Mouse (Mus musculus) midbrain, embryonic 15.5 days (tissue): ENCODE data around the gene Far2. TPM values are rescaled to one million over a fixed set of nuclear protein-coding genes. Genes with fewer than 3 reads are reported as not detected.

Experiments
- ATAC-seq: fragments of 200-750 bp; cut with Nextera tagmentation; replicated peaks from 2 replicates; pipeline ENCODE4 v1.8.0; 2017; ENCODE audit warnings: moderate TSS enrichment
- H3K27ac ChIP-seq: fragments of 300-500 bp; sonication (generic); 2 replicates; pipeline ENCODE4 v1.5.1; 2015; ENCODE audit warnings: mild to moderate bottlenecking, inconsistent platforms
- H3K27me3 ChIP-seq: fragments of 300-500 bp; sonication (generic); replicated peaks from 2 replicates; pipeline ENCODE4 v1.6.1; 2015; ENCODE audit warnings: inconsistent platforms
- H3K36me3 ChIP-seq: fragments of 300-500 bp; sonication (generic); replicated peaks from 2 replicates; pipeline ENCODE4 v1.6.1; 2015; ENCODE audit warnings: inconsistent platforms
- H3K4me1 ChIP-seq: fragments of 300-500 bp; sonication (generic); 2 replicates; pipeline ENCODE4 v1.6.1; 2015; ENCODE audit warnings: inconsistent platforms
- H3K4me2 ChIP-seq: fragments of 300-500 bp; sonication (generic); 2 replicates; pipeline ENCODE4 v1.6.1; 2015; ENCODE audit warnings: inconsistent platforms, mild to moderate bottlenecking, moderate library complexity
- H3K4me3 ChIP-seq: fragments of 300-500 bp; sonication (generic); 2 replicates; pipeline ENCODE4 v1.5.1; 2015; ENCODE audit warnings: mild to moderate bottlenecking, inconsistent platforms
- H3K9ac ChIP-seq: fragments of 300-500 bp; sonication (generic); 2 replicates; pipeline ENCODE4 v1.6.1; 2015; ENCODE audit warnings: mild to moderate bottlenecking, inconsistent platforms
- H3K9me3 ChIP-seq: fragments of 300-500 bp; sonication (generic); 2 replicates; pipeline ENCODE4 v1.6.1; 2016; ENCODE audit warnings: inconsistent platforms
- WGBS: fragments of 180-500 bp; shearing (Covaris S2); methylation state at CpG from one replicate; pipeline ENCODE4 v1.1.7; 2015; ENCODE audit warnings: mixed read lengths; 5-methylcytosine and 5-hydroxymethylcytosine counted together
- polyA plus RNA-seq: library from polyadenylated mRNA; unstranded; fragments of >200 nt; fragmentation: Nextera tagmentation; extraction: Ambion mirVana; gene quantifications from 2 replicates; pipeline ENCODE4 v1.2.1, GENCODE M21; 2015

Gene Far2
- polyA plus RNA-seq = 23.9 and 24.7 TPM in 2 replicates

DNA sequence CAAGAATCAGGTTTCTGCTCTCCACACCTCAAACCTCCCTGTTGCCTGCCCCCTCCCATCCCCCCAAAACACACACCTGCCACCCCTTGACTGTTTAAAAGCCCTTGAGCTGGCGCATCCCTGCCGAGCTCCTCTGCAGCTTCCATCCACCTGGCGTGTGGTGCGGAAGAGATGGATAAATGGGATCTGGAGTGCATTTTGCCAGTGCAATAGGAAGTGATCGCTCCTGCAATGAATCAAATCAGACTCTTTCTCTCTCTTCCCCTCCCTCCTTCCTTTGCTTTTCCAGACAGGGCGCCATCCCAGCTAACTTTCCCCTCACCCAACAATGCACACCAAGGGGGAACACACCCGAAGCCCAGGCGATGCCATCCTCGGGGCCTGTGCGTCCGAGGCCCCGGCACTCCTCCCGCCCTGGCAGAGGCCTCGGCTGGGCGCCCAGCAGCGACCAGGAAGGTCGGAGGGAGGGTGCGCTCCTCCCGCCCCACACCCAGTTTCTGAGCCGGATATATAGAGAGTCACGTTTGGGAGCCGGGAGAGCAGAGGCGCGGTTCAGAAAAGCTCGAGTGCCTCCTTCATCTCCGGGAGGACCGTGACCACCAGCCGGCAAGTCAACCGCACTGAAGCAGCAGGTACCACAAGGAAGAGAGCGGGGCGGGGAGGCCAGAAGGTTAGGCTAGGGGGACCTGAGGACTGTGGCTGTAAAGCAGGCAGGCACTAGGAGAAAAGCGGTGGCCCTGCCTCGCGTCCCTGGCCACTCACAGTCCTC is at the start of gene Far2:
Gene Far2 (plus strand): TSS at position 379 of the 769 bp plus-strand sequence.
- WGBS = 3% methylated on average over 34 of the region's 34 CpGs
- Histone ChIP-seq H3K27ac (peak within 1 kb of the TSS; percentile 75), H3K4me1 (peaks cover 7% of the 10 kb centered on the region; the same call in 1 of the 2 replicates), H3K9me3 (no peaks in the 10 kb centered on the region), H3K36me3 (no peaks in the 10 kb centered on the region), H3K27me3 (no peaks in the 10 kb centered on the region), H3K4me2 (peak within 1 kb of the TSS; percentile 58), H3K4me3 (peak within 1 kb of the TSS; percentile 44), H3K9ac (peak within 1 kb of the TSS; percentile 49)
- ATAC-seq = peak; percentile 91

DNA sequence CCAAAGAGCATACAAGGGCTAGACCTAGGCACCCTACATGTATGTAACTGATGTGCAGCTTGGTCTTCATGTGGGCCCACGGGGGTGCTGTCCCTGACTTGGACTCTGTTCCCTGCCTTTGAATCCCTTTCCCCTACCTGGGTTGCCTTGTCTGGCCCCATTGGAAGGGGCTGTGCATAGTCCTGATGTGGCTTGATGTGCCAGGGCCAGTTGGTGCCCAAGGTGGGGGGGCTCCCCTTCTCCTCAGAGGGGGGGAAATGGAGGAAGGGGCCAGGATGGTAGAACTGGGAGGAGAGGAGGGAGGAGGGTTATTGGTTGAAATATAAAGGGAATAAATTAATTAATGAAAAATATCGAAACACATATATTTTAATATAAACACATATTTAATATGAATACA is 46.6 kb upstream of the Far2 start:
- Histone ChIP-seq H3K4me1 (no peaks in the 10 kb centered on the region), H3K27ac (no peak overlapping the region), H3K9me3 (no peaks in the 10 kb centered on the region), H3K4me3 (no peak overlapping the region), H3K9ac (no peak overlapping the region), H3K27me3 (no peaks in the 10 kb centered on the region), H3K4me2 (no peak overlapping the region), H3K36me3 (no peaks in the 10 kb centered on the region)
- WGBS = 87% methylated on average over 2 of the region's 2 CpGs
- ATAC-seq = no peak

DNA sequence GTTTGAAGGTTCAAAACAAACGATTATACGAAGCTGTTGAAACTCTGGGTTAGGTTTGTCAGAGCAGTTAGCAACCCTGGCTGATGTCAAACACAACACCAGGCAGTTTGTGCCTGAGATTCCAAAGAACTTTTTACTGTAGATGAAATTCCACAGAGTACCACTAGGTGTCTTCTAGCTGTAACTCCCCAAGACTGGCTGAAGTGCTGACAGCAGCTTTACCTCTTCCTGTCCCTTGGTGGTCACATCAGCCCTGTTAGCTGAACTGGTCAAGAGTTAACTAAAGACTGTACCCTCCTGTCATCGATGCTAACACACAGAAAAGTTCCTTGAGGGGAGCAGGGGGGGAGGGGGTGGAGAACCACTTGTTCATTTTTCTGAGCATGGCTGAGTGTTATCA is 46.0 kb upstream of the Far2 start:
- Histone ChIP-seq H3K27me3 (no peaks in the 10 kb centered on the region), H3K4me2 (no peak overlapping the region), H3K4me1 (no peaks in the 10 kb centered on the region), H3K36me3 (no peaks in the 10 kb centered on the region), H3K9me3 (no peaks in the 10 kb centered on the region), H3K27ac (no peak overlapping the region), H3K4me3 (no peak overlapping the region), H3K9ac (no peak overlapping the region)
- 0 out of 2 replicates have a peak, but pooled peaks have one; percentile 54 for ATAC-seq
- WGBS = 48% methylated on average over 3 of the region's 3 CpGs

DNA sequence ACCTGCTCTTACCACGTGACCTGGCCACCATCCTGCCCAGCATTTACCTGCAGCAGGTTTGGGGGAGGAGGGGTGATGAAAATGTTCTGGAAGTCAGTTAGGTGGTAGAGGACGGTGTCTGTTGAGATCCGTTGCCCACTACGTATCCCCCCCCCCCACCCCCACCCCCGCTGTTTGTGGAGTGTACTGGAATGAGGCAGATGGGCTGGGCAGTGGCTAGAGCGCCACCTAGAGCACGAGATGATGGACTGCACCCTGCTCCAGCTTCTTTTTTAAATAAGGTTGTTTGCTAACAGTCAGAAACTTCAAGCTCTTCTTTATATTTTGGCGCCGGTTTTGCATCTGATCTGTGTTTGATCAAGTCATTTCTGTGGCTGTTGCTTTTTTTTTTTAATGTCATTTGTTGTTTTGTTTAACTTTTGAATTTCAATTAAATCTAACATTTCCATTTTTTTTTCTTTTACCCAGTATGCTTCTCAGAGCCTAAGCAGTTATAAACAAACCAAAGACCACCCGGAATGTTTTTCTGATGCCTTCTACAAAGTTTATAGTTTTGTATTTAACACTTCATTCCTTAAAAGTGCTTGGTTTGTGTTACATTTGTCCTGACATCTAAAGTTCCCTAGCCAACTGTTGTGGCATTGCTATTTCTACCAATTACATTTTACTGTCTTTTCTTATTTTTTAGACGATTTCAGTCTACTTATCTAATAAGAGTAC is 40.8 kb upstream of the Far2 start:
- Histone ChIP-seq H3K4me2 (no peak overlapping the region), H3K9me3 (no peaks in the 10 kb centered on the region), H3K4me1 (no peaks in the 10 kb centered on the region), H3K36me3 (no peaks in the 10 kb centered on the region), H3K27ac (no peak overlapping the region), H3K4me3 (no peak overlapping the region), H3K27me3 (no peaks in the 10 kb centered on the region), H3K9ac (no peak overlapping the region)
- WGBS = 75% methylated on average over 11 of the region's 11 CpGs
- no peak for ATAC-seq

DNA sequence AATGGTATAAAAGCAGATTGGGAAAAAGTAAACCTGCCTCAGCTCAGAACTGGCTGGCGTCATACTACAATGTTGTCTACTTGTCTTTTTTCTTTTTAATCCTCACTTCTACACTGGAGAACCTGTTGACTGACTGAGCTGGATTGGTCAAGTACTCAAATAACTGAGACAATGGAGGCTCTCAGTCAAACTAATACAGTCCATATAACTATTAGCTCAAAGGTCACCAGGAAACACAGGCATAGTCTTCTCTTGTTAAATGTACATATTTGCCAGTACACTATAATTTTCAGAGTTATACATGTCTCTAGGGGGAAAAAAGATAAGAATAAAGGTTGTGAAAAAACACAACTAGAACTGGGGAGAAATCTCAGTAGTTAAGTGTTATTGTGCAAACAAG is 6.3 kb upstream of the Far2 start:
- H3K27me3 ChIP-seq = no peaks in the 10 kb centered on the region
- H3K4me3 ChIP-seq = no peak overlapping the region
- WGBS = 92% methylated on average over 1 of the region's 1 CpGs
- no peak overlapping the region for H3K27ac ChIP-seq
- H3K36me3 ChIP-seq = no peaks in the 10 kb centered on the region
- H3K9me3 ChIP-seq = no peaks in the 10 kb centered on the region
- no peak overlapping the region for H3K4me2 ChIP-seq
- no peak for ATAC-seq
- H3K9ac ChIP-seq = no peak overlapping the region
- no peaks in the 10 kb centered on the region for H3K4me1 ChIP-seq

DNA sequence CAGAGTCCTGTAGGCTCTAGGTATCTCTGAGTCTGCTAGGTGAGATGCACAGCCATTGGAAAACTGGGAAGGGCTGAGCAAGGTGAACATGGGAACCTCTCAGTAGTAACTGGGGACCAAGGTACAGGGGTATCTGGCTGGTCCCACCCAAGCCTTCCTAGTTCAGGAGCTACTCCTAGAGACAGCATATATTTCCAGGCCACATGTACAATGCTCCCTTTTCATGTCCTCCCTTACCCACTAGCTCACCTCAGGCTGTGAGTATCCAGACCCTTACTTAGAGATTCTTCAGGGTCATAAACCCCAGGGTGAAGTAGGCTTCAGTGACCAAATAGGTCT is 560 bp downstream of the Far2 start:
- H3K9ac ChIP-seq = peak overlapping the region; percentile 49
- peak overlapping the region; percentile 75 for H3K27ac ChIP-seq
- no peaks in the 10 kb centered on the region for H3K9me3 ChIP-seq
- peaks cover 7% of the 10 kb centered on the region; the same call in 1 of the 2 replicates for H3K4me1 ChIP-seq
- peak overlapping the region; percentile 58 for H3K4me2 ChIP-seq
- H3K4me3 ChIP-seq = peak overlapping the region; percentile 44
- ATAC-seq = peak; percentile 61
- H3K36me3 ChIP-seq = no peaks in the 10 kb centered on the region
- H3K27me3 ChIP-seq = no peaks in the 10 kb centered on the region

DNA sequence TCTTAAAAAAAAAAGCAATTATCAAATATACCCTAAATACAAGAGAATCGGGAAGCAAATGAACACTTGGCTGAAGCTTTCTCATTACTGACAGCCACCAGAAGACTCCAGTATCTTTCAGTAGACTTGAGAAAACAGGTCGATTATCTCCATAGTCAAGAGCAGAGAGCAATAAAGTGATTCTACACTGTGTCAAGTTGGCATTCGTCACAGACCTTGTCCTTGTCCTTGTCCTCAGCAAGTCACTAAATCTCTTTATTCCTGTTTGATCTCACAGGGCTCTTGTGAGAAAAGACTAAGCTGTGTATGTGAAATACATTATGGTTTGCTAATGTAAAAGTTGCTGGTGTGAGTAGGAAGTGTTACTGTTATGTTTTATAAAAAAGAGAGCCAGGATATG is 16.1 kb downstream of the Far2 start:
- ATAC-seq = no peak
- H3K27ac ChIP-seq = no peak overlapping the region
- 83% methylated on average over 3 of the region's 3 CpGs for WGBS
- H3K36me3 ChIP-seq = no peaks in the 10 kb centered on the region
- H3K4me1 ChIP-seq = no peaks in the 10 kb centered on the region
- no peaks in the 10 kb centered on the region for H3K27me3 ChIP-seq
- H3K9me3 ChIP-seq = no peaks in the 10 kb centered on the region
- H3K9ac ChIP-seq = no peak overlapping the region
- H3K4me3 ChIP-seq = no peak overlapping the region
- no peak overlapping the region for H3K4me2 ChIP-seq

DNA sequence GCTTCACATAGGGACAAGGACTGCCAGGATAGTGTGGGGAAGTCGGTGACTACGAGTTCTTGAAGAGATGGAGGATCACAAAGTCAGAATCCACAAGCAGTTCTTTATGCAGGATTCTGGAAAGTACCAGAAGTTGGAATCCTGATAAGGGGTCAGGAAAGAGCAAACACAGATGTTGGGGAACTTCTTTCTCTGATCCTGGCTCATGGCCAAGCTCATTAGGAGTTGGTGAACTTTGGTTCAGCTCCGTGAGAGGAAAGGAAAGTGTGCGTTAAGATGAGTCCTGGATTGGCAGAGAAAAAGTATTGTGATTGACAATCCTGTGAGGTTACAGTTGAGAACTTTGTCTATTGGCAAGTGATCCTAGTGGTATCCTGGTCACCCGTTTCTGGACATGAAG is 19.2 kb downstream of the Far2 start:
- no peaks in the 10 kb centered on the region for H3K27me3 ChIP-seq
- no peaks in the 10 kb centered on the region for H3K9me3 ChIP-seq
- no peak overlapping the region for H3K9ac ChIP-seq
- no peaks in the 10 kb centered on the region for H3K36me3 ChIP-seq
- 89% methylated on average over 5 of the region's 5 CpGs for WGBS
- no peak overlapping the region for H3K4me3 ChIP-seq
- no peak overlapping the region for H3K4me2 ChIP-seq
- ATAC-seq = no peak
- H3K27ac ChIP-seq = no peak overlapping the region
- no peaks in the 10 kb centered on the region for H3K4me1 ChIP-seq

DNA sequence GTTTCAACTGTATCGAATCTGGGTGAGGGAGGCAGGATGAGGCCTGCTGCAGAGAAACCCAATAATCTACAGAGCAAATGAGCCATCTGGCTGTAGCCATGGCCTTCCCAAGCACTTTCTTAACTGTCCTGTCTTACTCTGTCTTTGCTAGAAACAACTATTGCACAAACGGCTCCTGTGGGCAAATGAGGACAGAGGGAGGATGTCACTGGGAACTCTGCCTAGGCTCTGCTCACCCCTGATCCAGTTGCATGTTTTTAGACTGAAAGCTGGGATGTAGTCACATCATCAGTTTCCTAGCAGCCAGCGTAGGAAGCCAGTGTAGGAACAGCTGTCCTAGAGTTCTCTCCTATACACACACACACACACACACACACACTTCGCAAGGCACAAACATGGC is 21.7 kb downstream of the Far2 start:
- H3K9me3 ChIP-seq = no peaks in the 10 kb centered on the region
- 96% methylated on average over 4 of the region's 4 CpGs for WGBS
- no peaks in the 10 kb centered on the region for H3K4me1 ChIP-seq
- H3K27ac ChIP-seq = no peak overlapping the region
- H3K4me2 ChIP-seq = no peak overlapping the region
- no peaks in the 10 kb centered on the region for H3K36me3 ChIP-seq
- no peak overlapping the region for H3K9ac ChIP-seq
- no peak for ATAC-seq
- H3K27me3 ChIP-seq = no peaks in the 10 kb centered on the region
- H3K4me3 ChIP-seq = no peak overlapping the region

DNA sequence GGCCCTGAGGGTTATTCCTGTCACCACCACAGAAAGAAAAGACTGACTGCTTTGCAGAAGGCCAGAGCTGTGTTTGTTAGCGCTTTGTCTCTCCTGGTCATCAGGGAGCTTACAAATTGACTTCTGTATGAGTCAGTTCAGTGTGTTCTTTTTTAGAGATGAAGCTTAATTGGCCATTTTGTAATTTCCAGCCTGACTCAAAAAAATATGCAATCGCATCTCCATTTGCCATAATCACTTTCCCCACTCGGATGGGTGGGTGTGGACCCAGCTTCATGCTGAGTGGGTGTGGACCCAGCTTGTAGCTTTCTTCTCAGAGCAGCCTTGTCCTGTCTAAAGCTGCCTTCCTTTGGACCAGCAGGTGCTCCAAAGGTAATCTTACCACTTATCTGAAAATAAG is 26.5 kb downstream of the Far2 start:
- H3K36me3 ChIP-seq = no peaks in the 10 kb centered on the region
- no peak overlapping the region for H3K4me2 ChIP-seq
- no peaks in the 10 kb centered on the region for H3K27me3 ChIP-seq
- H3K4me1 ChIP-seq = no peaks in the 10 kb centered on the region
- ATAC-seq = no peak
- 75% methylated on average over 3 of the region's 3 CpGs for whole genome bisulfite sequencing
- no peak overlapping the region for H3K4me3 ChIP-seq
- no peaks in the 10 kb centered on the region for H3K9me3 ChIP-seq
- H3K27ac ChIP-seq = no peak overlapping the region
- no peak overlapping the region for H3K9ac ChIP-seq

DNA sequence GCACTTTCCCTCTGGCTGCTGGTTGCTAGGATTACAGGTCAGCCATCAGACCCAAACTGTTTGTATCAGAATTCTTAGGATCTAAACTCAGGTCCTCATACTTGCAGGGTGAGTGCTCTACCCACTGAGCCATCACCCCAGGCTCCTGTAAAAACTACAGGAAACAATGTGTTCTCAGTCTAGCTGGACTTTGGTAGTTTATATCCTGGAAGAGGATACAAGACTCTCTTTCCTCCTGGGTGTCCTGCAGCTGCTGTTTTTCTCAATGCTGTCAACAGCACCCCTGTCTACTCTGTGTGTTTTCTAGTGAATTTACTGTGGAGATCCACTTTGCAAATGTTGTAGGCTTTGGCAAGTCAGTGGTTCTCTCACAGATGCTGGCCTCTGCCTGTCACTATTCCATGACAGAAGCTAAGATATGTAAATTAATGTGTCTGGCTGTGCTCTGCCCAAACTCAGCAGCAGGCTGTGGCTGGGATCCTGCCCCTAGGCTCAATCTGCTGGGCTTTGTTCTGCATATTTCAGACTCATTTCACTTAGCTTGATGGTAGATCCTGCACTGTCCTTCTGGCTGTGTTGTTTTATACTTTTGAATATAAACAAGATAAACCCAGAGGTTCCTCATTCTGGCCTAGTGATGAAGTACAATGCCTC is 27.3 kb downstream of the Far2 start:
- no peaks in the 10 kb centered on the region for H3K27me3 ChIP-seq
- H3K27ac ChIP-seq = no peak overlapping the region
- no peaks in the 10 kb centered on the region for H3K9me3 ChIP-seq
- H3K4me2 ChIP-seq = no peak overlapping the region
- no peak overlapping the region for H3K9ac ChIP-seq
- H3K4me3 ChIP-seq = no peak overlapping the region
- no peaks in the 10 kb centered on the region for H3K36me3 ChIP-seq
- no peaks in the 10 kb centered on the region for H3K4me1 ChIP-seq
- no peak for ATAC-seq

DNA sequence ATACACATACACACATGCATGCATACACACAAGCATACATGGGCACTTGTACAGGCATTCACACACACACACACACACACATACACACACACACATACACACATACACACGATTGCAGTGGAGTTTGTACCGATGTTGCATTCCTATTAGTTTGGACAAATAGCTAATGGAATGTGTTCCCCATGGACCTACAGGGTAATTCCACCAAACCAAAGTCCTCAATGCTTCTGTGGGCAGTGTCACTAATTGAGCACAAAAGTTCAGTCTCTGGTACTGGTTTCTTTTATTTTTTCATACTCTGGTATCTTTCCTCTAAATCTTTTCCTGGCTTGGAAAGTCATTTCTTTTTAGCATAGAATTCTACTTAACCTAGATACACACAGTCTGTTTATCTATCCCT is 36.8 kb downstream of the Far2 start:
- Histone ChIP-seq H3K4me3 (no peak overlapping the region), H3K27ac (no peak overlapping the region), H3K9me3 (no peaks in the 10 kb centered on the region), H3K9ac (no peak overlapping the region), H3K4me2 (no peak overlapping the region), H3K36me3 (no peaks in the 10 kb centered on the region), H3K4me1 (no peaks in the 10 kb centered on the region), H3K27me3 (no peaks in the 10 kb centered on the region)
- 96% methylated on average over 2 of the region's 2 CpGs for WGBS
- ATAC-seq = no peak
